Mouse (Mus musculus): ENCODE data around the gene Kitl. TPM values are rescaled to one million over a fixed set of nuclear protein-coding genes. Genes with fewer than 3 reads are reported as not detected.

The Kitl gene
- total and polyA plus RNA-seq, 3 experiments, result 0.11 TPM; not detected in 2

DNA sequence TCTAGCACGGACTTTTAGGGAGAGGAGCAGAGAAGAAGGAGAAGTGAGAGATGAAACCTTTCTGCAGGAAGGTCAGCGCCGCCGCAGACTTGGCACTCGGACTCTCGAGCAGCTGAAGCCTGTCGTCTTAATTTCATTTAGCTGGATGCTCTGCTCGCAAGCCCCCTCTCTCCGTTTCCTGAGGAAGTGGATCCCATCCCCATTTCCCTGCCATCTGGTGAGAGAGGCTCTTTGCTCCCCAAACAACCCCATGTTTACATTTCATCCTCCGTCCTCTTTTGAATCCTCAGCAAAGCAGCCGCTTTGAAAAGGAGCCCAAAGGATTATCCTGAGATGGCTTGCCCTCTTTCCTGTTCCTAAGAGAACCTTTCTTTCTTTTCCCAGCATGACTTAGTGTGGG is 16.2 kb downstream of the Kitl start:
- TF ChIP-seq GATA1 (IDR thresholded peaks at IDR 0.05; ENCODE audit: borderline replicate concordance, low read length) (no peak), CTCF (IDR thresholded peaks at IDR 0.05; ENCODE audit: low read depth, low read length) (no peak), POLR2AphosphoS5 (IDR thresholded peaks at IDR 0.05; ENCODE audit: insufficient replicate concordance, low read depth, low read length) (no peak), TAL1 (conservative IDR thresholded peaks at IDR 0.05; ENCODE audit: low read depth, low read length) (no peak), GATA2 (IDR thresholded peaks at IDR 0.05; ENCODE audit: borderline replicate concordance, low read depth, low read length) (no peak)
- no peaks in the 10 kb centered on the region for H3K27me3 ChIP-seq (ENCODE audit: insufficient read depth, low read length)
- no peaks in the 10 kb centered on the region for H3K36me3 ChIP-seq (replicated peaks)
- peaks cover 18% of the 10 kb centered on the region for H3K9me3 ChIP-seq (replicated peaks)
- no peaks in the 10 kb centered on the region for H3K4me1 ChIP-seq (ENCODE audit: insufficient read depth, low read depth, low read length)
- ATAC-seq (ENCODE audit: extremely low read depth, insufficient number of reproducible peaks, low FRiP score, poor library complexity, severe bottlenecking), result no peak
- DNase-seq (ENCODE audit: low spot score), result no peak
- no peak overlapping the region for H3K4me3 ChIP-seq (ENCODE audit: low read depth, low read length)

GRCm38 (mm10) chr10:100032566-100032965 is 17.1 kb downstream of the Kitl start:
- H3K9me3 ChIP-seq (replicated peaks), result peaks cover 18% of the 10 kb centered on the region

DNA sequence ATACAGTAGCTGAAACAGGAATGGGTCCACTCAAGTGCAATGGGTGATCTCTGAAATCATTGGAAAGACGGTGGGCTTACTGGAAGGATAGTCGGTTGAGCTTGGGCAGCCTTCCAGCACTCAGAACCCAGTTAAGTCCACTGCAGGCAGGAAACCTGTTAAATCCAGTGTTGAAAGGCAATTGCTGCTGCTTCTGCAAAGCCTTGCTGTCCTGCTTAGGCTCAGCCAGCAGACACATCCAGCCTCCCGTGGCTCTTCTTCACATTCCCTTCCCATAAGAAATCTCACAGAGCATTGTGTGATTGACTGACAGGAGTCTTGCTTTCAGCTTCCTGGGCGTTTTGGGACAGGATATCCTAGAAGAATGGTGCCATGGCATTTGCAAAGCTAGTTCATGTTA is 20.6 kb downstream of the Kitl start:
- H3K4me1 ChIP-seq (ENCODE audit: insufficient read depth, low read depth, low read length), result no peaks in the 10 kb centered on the region
- no peaks in the 10 kb centered on the region for H3K36me3 ChIP-seq (replicated peaks)
- H3K9me3 ChIP-seq (replicated peaks), result peaks cover 27% of the 10 kb centered on the region
- TF ChIP-seq GATA1 (IDR thresholded peaks at IDR 0.05; ENCODE audit: borderline replicate concordance, low read length), result no peak
- TF ChIP-seq CTCF (IDR thresholded peaks at IDR 0.05; ENCODE audit: low read depth, low read length), result no peak
- no peak for TF ChIP-seq GATA2 (IDR thresholded peaks at IDR 0.05; ENCODE audit: borderline replicate concordance, low read depth, low read length)
- TF ChIP-seq POLR2AphosphoS5 (IDR thresholded peaks at IDR 0.05; ENCODE audit: insufficient replicate concordance, low read depth, low read length), result no peak
- TF ChIP-seq TAL1 (conservative IDR thresholded peaks at IDR 0.05; ENCODE audit: low read depth, low read length), result no peak
- no peak overlapping the region for H3K4me3 ChIP-seq (ENCODE audit: low read depth, low read length)
- ATAC-seq (ENCODE audit: extremely low read depth, insufficient number of reproducible peaks, low FRiP score, poor library complexity, severe bottlenecking), result no peak
- no peaks in the 10 kb centered on the region for H3K27me3 ChIP-seq (ENCODE audit: insufficient read depth, low read length)
- DNase-seq (ENCODE audit: low spot score), result no peak

More at GRCm38 (mm10) chr10:100032566-100032965, 17.1 kb downstream of the Kitl start:
- no peaks in the 10 kb centered on the region for H3K4me1 ChIP-seq (ENCODE audit: insufficient read depth, low read depth, low read length)
- H3K27me3 ChIP-seq (ENCODE audit: insufficient read depth, low read length), result no peaks in the 10 kb centered on the region
- no peak overlapping the region for H3K4me3 ChIP-seq (ENCODE audit: low read depth, low read length)
- no peak for TF ChIP-seq POLR2AphosphoS5 (IDR thresholded peaks at IDR 0.05; ENCODE audit: insufficient replicate concordance, low read depth, low read length)
- TF ChIP-seq CTCF (IDR thresholded peaks at IDR 0.05; ENCODE audit: low read depth, low read length), result no peak
- TF ChIP-seq GATA2 (IDR thresholded peaks at IDR 0.05; ENCODE audit: borderline replicate concordance, low read depth, low read length), result no peak
- no peak for TF ChIP-seq TAL1 (conservative IDR thresholded peaks at IDR 0.05; ENCODE audit: low read depth, low read length)
- no peak for TF ChIP-seq GATA1 (IDR thresholded peaks at IDR 0.05; ENCODE audit: borderline replicate concordance, low read length)
- no peak for ATAC-seq (ENCODE audit: extremely low read depth, insufficient number of reproducible peaks, low FRiP score, poor library complexity, severe bottlenecking)
- no peak for DNase-seq (ENCODE audit: low spot score)
- no peaks in the 10 kb centered on the region for H3K36me3 ChIP-seq (replicated peaks)

- H3K4me3 ChIP-seq (ENCODE audit: low read depth, low read length), result no peak overlapping the region
- ATAC-seq (ENCODE audit: extremely low read depth, insufficient number of reproducible peaks, low FRiP score, poor library complexity, severe bottlenecking), result no peak
- no peaks in the 10 kb centered on the region for H3K36me3 ChIP-seq (replicated peaks)
- DNase-seq (ENCODE audit: low spot score), result no peak
- H3K27me3 ChIP-seq (ENCODE audit: insufficient read depth, low read length), result no peaks in the 10 kb centered on the region
- no peaks in the 10 kb centered on the region for H3K4me1 ChIP-seq (ENCODE audit: insufficient read depth, low read depth, low read length)
- TF ChIP-seq TAL1 (conservative IDR thresholded peaks at IDR 0.05; ENCODE audit: low read depth, low read length), result no peak
- no peak for TF ChIP-seq POLR2AphosphoS5 (IDR thresholded peaks at IDR 0.05; ENCODE audit: insufficient replicate concordance, low read depth, low read length)
- TF ChIP-seq GATA2 (IDR thresholded peaks at IDR 0.05; ENCODE audit: borderline replicate concordance, low read depth, low read length), result no peak
- no peak for TF ChIP-seq GATA1 (IDR thresholded peaks at IDR 0.05; ENCODE audit: borderline replicate concordance, low read length)
- TF ChIP-seq CTCF (IDR thresholded peaks at IDR 0.05; ENCODE audit: low read depth, low read length), result no peak
- peaks cover 28% of the 10 kb centered on the region for H3K9me3 ChIP-seq (replicated peaks)
Measured at GRCm38 (mm10) chr10:100038342-100038898, 23.0 kb downstream of the Kitl start.

- H3K9me3 ChIP-seq (replicated peaks), result peaks cover 28% of the 10 kb centered on the region
- no peak overlapping the region for H3K4me3 ChIP-seq (ENCODE audit: low read depth, low read length)
- ATAC-seq (ENCODE audit: extremely low read depth, insufficient number of reproducible peaks, low FRiP score, poor library complexity, severe bottlenecking) (no peak), DNase-seq (ENCODE audit: low spot score) (no peak)
- H3K27me3 ChIP-seq (ENCODE audit: insufficient read depth, low read length), result no peaks in the 10 kb centered on the region
- no peaks in the 10 kb centered on the region for H3K4me1 ChIP-seq (ENCODE audit: insufficient read depth, low read depth, low read length)
- no peaks in the 10 kb centered on the region for H3K36me3 ChIP-seq (replicated peaks)
- TF ChIP-seq GATA2 (IDR thresholded peaks at IDR 0.05; ENCODE audit: borderline replicate concordance, low read depth, low read length) (no peak), CTCF (IDR thresholded peaks at IDR 0.05; ENCODE audit: low read depth, low read length) (no peak), GATA1 (IDR thresholded peaks at IDR 0.05; ENCODE audit: borderline replicate concordance, low read length) (no peak), POLR2AphosphoS5 (IDR thresholded peaks at IDR 0.05; ENCODE audit: insufficient replicate concordance, low read depth, low read length) (no peak), TAL1 (conservative IDR thresholded peaks at IDR 0.05; ENCODE audit: low read depth, low read length) (no peak)
Measured at GRCm38 (mm10) chr10:100038994-100039393, 23.6 kb downstream of the Kitl start.

GRCm38 (mm10) chr10:100043748-100044147 is 28.3 kb downstream of the Kitl start:
- Histone ChIP-seq H3K9me3 (replicated peaks) (peaks cover 21% of the 10 kb centered on the region), H3K27me3 (ENCODE audit: insufficient read depth, low read length) (no peaks in the 10 kb centered on the region), H3K4me1 (ENCODE audit: insufficient read depth, low read depth, low read length) (no peaks in the 10 kb centered on the region), H3K4me3 (ENCODE audit: low read depth, low read length) (no peak overlapping the region), H3K36me3 (replicated peaks) (no peaks in the 10 kb centered on the region)
- ATAC-seq (ENCODE audit: extremely low read depth, insufficient number of reproducible peaks, low FRiP score, poor library complexity, severe bottlenecking) (no peak), DNase-seq (ENCODE audit: low spot score) (no peak)
- TF ChIP-seq GATA2 (IDR thresholded peaks at IDR 0.05; ENCODE audit: borderline replicate concordance, low read depth, low read length) (no peak), CTCF (IDR thresholded peaks at IDR 0.05; ENCODE audit: low read depth, low read length) (no peak), POLR2AphosphoS5 (IDR thresholded peaks at IDR 0.05; ENCODE audit: insufficient replicate concordance, low read depth, low read length) (no peak), TAL1 (conservative IDR thresholded peaks at IDR 0.05; ENCODE audit: low read depth, low read length) (no peak), GATA1 (IDR thresholded peaks at IDR 0.05; ENCODE audit: borderline replicate concordance, low read length) (no peak)
